Mouse (Mus musculus) c-Kit-positive CD71-positive TER-119-negative erythroid progenitor cells, embryonic 14.5 days (primary cell): ENCODE measurements around the gene Slc31a1.

Experiments
- DNase-seq: peaks from one replicate; pipeline ENCODE4 v3.0.0-alpha.2; 2013; ENCODE audit warnings: low read depth

The Slc31a1 gene

DNA sequence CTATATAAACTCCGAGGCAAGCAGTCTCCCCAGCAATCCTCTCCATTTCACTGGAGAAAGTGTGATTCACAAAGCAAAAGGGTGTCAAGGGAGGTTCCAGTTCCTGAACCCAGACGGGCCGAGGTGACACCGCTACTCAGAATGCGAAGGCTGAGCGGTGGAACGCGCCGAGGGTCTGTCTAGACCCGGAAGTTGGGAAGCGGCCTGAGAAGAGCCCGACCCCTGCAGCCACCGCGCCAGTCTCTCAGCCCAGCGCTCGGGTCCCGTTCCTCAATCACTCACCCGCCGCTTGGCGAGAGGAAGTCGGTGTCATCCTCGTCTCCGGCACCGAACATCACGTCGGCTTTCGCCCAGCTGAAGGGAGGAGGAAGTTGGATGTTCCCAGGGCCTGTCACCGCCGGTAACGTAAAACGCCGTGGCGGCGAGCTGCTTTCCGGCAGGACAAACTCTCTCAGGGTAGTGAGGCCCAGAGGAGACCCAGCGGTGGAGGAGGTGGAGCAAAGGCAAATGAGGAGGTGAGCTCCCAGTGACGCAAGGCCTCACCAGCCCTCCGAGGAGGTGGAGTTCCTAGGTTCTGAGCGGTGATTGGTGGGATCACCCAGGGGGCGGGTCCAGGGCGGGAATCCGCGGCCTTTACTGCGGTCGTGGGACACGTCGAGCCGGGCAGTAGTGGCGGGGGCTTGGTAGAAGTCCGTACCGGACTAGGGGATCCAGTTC is at the start of gene Slc31a1, which contains the start of gene Fkbp15:
Gene Slc31a1, plus strand, starts transcription at position 640 of the 717 bp plus-strand sequence.
Gene Fkbp15, minus strand, starts transcription at position 461 of the 717 bp plus-strand sequence.
- DNase-seq, result peak; percentile 98

DNA sequence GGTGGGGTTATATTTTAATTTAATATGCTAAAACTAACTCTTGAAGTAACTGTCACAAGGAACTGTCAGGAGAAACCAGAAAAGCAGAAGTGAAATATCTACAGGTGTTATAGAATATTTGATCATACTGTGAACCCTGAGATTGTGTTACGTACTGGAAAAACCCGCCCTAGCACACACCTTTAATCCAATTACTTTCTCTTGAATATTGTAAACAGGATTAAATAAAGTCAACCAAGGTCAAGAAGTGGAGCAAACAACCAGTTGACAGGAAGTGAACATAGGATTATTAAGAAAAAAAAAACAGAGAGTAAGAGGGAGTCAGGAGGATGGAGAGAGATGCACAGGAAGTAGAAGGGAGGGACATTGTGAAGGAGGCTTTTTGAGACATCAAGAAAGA is 47.7 kb upstream of the Slc31a1 start:
- DNase-seq, result no peak

DNA sequence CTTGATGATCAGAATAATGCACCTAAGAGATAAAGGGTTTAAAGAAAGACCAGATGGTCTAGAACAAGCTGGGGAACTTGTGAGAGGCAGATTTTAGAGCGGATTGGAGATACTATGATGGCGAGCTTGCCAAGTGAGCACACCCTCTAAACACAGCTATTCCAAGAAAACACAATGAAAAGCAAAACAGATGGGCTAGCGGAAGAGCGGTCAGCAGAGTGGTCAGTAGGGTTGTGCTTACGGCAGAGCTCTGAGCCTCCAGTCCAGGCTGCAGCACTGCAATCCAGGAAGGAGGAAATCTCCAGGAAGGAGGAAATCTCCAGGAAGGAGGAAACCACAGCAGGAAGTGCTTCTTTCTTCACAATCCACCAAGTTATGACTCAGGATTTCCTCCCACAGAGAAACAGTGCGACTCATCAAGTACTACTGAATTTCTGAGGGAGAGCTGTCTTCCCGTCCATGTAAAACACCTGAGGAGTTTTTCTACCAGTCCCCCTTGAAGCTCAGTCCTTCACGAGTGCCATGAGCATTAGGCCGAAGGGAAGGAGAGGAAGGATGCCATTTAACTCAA is 46.8 kb upstream of the Slc31a1 start:
- DNase-seq, result no peak

DNA sequence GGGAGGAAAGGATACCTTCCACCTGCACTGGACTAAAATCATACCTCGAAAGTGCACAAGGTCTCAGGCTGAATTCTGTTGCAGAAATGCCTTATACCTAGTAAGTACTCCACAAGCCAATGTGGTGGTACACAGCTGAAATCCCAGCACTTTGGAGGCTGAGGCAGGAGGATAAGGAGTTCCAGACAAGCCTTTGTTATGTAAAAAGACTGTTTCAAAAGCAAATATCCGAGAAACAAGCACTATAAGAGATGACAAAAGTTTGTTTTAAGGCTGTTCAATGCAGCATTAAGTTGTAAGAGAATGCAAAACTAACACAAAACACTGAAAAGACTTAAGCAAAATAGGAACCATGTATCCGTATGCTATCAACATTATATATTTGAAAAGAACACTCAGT is 46.0 kb upstream of the Slc31a1 start:
- DNase-seq, result no peak

DNA sequence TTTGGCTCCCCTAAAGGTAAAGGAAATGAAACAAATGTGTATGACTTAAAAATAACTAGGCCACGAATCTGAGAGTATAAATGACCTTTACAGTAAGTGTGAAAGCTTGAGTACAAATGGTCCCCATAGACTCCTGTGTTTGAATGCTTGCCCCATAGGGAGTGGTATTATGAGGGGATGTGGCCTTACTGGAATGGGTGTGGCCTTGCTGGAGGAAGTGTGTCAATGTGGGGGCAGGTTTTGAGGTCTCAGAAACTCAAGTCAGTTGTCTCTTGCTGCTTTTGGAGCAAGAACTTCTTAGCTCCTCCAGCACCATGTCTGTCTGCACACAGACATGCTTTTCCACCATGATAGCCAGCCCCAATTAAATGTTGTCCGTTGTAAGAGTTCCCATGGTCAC is 44.1 kb upstream of the Slc31a1 start:
- no peak for DNase-seq

DNA sequence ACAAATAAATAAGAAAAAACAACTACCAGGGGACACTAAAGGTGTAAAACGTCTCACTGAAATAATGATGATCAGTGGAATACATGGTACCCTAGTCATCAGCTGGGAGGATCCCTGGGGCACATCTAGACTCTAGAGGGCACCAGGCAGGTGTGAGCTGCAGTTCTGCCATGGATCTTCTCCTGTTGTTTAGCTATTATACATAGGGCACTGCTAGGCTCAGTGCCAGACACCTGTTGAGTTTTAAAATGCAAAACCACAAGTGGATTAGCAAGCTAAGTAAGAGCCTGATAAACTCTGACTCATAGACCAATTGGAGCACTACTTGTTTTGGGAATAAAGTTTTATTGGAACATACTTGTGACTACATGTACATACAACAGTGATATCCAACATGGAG is 42.2 kb upstream of the Slc31a1 start:
- DNase-seq, result no peak

DNA sequence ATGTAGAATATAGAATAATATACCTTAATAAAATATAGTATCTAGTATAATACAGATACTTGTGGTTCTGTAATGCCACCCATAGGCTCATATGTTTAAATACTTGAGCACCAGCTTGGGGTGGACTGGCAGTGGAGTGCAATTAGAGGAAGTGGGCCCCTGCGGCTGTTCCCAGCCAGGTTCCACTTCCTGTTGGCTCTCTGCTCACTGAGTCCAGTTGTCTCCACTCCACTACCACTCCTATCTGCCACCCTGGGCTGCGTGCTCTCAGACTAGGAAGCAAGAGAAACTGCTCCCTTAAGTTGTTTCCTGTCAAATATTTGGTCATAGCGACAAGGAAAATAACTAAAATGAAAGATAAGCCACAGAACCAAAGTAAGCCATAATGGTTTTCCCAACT is 37.8 kb upstream of the Slc31a1 start:
- no peak for DNase-seq

DNA sequence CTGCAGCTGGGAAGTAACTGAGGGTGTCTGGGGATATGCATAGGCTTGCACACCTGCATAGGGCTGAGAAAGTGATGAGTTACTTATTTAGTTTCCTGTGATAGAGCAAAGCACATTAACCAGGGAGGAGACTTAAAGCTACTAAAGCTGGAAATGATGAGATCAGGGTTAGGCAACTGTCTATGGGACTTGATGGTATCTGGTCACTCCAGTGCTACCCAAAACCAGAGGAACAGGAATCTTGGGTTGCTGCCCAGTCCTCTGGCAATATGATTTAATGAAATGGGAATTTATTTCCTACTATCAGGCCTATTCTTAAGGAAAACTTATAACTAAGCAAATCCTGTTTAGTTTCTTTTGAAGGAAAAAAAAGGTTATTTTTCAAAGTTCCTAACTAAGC is 34.4 kb upstream of the Slc31a1 start:
- DNase-seq, result no peak

DNA sequence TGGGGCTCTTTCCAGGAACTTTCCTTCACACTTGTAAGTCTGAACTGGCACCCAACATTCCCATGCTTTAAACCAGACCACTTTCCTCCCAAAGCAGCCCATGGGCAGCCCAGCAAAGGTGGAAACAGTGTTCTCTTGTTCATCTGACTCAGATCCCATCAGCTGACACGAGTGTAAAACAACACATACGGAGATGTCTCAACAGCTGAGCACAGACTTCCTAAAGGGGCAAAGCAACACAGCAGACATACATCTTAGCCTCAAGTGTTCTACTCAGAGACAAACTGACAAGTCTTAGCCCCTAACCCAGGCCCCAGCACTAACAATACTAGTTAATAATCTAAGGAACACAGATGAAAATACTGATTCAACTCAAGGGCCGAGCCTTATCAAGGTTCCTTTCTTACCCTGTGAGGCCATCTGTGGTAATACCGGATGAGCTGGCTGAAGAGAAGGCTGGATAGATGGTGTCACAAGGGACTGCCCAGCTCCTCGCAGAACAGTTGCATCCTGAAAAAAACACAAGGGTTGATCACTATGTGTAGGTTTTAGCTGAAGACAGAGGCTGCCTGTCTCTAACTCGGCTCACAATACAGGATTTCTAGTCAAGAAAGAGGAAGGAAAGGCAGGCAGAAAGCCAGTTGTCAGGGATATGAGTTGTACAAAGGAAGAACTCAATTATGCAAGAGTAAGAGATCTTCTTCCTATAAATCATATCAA is 31.4 kb upstream of the Slc31a1 start:
- DNase-seq, result no peak

DNA sequence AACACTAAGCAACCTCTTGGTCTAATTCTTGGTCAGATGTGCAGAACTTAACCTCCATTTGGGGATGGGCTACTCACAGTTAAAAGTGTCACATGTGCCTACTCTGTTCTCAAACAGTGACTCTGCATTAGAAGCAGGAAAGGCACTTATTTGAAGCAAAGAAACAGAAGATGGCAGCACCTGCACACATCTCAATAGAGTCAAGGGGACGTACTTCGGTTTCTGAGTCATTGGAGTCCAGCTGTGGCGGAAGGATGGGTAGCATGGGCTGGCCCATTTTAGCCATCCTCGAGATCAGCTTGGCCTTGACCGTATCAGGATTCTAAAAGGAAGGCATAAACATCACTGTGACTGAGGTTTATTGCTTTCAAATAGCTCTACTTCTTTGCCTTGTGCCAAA is 28.6 kb upstream of the Slc31a1 start:
- no peak for DNase-seq

DNA sequence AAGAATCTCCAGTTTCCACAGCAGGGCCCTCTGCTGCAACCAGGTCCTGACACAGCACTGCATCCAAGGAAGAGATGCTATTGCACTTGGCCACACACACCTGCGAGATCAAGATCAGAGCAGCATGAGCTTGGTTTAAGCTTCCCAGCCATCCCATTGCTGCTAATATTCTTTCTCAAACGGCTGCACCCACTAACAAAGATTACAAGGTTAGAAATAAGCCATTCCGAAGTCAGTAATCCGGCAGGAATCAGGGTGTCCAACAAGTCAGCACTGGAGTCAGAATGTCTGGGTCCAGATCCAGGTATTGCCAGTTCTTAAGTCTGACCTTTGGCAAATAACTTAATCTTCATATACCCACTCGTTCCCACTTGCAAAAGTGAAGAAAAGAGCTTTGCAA is 22.0 kb upstream of the Slc31a1 start:
- DNase-seq, result no peak

DNA sequence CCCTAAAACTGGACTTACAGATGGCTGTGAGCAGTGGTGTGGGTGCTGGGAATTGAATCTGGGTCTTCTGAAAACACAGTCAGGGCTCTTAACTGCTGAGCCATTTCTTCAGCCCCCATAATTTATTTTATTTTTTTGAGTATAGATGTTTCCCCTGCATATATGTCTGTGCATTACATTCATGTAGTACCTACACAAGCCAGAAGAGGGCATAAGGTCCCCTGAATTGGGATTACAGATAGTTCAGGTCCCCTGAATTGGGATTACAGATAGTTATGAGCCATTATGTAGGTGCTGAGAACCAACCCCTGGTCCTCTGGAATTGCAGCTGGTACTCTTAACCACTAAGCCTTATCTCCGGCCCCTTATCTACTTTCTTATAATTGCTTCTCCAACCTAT is 16.5 kb upstream of the Slc31a1 start:
- DNase-seq, result peak; percentile 39

DNA sequence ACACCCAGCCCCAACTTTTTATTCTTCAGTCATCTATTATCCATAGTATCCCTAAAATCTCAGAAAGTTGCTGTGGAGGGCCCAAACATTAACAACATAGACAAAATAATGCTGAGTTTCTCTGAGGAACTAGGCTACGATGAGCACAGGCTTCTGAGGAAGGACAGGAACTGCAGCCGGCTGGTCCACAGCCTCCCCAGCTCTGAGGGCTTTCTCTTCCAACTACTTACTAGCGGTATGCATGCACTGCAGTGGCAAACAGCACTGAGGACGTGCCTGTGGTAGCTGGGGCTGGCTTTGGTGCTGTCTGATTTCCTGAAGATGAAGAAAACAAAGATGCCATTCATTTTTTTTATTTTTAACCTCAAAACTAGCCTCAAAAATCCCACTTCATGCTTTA is 14.7 kb upstream of the Slc31a1 start:
- no peak for DNase-seq

DNA sequence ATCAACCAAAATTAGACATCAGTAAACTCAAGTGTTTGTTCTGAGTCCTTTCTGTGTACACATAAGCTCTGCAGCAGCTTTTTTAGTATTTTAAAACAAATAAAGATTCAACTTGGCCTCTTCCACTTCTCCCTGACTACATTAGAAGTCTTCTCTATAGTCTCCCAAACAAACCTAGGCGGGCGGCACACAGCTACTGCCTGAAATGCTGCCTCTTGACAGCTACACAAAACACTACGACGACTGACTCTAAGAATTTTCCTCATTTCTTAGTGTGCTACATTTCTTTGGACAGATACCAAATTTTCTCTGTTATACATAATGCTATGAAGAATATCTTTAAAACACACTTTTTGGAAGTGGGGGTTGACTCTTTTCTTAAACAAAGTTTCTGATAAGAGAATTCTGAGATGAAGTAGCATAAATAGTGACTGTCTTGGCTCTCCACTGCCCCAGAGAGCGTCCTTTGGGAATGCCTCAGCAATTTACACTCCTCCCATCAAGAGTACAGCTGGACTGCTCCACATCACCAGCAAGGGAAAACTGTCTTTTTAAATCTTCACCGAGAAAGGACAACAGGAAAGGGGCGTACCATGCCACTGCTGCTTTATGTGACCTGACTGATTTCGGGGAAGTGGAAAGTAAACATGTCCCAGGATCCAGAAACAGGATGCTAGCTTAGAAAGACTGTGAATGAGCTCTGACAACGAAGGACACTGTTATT is 12.8 kb upstream of the Slc31a1 start:
- DNase-seq, result no peak

DNA sequence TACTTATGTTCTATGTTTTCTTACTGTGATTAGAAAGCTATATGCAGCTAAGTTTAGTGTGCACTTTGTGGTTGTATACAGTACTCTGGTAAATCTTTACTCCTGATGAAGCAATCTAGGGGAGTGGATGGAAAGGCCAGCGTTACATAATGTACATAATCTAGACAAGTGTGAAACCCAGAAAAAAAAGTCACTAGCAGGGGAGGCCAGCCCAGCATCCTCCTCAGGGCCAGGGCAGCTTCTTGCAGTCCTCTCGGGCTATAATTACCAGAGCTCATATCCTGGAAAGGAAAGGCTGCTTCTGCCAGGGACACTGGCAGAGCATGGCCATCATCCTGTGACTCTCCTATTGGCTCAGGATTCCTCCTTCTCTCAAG is 12.2 kb upstream of the Slc31a1 start:
- DNase-seq, result no peak

DNA sequence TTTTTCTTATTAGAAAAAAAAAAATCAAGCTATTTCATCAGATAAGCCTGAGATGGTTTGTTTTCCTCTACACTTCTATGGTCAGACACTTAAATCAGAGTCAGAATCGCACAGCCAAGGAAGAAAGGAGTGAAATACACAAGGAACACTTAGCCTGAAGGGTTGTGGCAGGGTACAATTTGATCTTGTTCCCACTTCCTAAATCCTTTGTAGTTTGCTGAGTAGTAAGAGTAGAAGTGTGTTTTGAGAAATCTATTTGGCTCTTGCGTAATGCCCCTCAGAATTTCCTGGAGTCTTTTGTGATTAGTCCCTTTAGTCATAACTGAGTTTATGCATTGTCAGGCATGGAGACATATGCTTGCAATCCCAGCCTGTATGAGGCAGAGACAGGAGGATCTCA is 11.2 kb upstream of the Slc31a1 start:
- DNase-seq, result no peak

DNA sequence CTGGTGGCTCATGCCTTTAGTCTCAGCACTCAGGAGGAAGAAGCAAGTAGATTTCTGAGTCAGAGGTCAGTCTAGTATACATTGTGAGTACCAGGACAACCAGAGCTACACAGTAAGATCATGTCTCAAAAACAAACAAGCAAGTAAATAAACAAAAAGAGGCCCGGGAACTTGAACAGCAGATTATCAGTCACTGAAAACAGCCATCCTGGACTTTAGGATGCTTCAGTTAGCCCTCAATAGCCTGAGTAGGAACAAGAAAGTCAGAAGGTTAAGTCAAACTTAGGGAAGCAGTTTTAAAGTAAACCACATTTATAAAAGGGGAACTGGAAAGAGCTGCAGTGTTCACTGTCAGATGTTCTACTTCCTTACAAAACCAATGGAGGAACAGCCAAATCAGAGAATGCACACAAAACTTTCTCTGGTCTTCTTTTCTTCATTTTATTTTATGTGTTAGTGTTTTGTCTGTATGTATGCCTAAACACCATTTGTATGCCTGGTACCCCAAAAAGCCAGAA is 2.8 kb upstream of the Slc31a1 start:
- no peak for DNase-seq

DNA sequence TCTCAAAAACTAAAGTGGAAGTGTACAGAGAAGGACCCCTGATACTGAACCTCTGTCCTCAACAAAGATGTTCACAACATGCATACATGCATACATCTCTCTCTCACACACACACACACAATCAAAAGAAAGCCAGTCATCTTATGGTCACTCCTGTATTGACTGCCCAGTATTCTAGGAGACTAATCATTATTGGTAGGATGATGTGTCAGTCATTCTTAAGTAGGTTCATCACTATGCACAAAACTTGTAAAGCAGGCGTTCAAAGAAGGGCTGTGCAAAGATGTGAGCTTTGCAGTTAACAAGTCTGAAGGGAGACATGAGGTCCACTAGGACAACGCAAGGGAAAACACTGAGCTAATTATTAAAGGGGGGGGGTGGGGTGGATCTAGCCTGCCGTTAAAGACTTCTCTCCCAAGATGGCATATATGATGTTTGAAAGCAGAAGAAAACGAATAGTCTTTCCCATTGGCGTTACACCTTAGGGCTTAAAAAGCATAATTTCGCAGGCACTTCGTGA is 1.2 kb upstream of the Slc31a1 start:
- no peak for DNase-seq

DNA sequence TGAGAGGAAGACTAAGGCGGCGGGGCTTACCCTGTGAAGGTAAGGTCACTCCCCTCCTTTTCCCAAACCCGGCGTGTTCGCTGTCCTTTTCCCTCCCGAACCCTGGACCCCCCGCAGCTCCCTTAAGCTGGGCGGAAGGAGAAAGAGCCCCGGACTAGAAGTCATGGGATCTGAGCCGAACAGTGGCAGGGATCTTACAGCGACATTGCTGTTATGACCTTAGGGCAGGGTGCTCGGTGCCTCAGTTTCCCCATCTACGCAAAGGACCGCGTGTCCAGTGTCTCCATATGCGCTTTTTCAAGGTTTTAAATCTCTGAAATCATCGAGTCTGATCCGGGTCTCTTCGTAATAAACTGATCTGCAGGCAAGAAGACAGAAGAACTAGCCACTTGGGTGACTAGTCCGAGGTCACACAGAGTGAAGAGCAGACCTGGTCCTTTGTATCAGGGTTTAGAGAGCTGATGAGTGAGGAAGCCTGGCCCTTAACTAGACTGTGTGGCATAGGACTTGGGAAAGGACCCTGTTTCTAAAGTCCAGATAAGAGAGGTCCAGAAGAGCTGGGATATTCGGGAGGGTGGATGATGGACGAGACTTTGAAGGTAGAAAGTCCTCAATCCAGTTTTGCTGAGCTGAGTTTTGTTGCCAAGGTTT is 403 bp downstream of the Slc31a1 start:
- no peak for DNase-seq

DNA sequence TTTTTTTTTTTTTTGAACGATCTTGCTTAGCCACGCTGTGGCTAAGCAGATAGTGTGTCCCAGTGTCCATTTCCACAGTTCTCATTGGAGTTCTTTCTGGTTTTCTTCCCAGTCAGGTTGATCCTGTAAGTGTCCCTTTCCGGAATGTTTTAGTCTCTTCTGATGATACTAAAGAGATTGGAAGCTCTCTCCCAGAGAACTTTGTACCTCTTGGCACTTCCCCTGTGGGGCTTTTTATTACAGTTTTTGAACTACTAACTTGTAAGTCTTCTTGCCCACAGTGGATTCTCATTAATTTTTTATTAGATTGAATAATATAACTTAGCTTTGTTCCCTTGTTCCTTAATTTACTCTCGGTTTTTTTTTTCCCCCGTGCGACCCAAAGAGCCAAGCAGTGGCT is 1.0 kb downstream of the Slc31a1 start:
- no peak for DNase-seq

DNA sequence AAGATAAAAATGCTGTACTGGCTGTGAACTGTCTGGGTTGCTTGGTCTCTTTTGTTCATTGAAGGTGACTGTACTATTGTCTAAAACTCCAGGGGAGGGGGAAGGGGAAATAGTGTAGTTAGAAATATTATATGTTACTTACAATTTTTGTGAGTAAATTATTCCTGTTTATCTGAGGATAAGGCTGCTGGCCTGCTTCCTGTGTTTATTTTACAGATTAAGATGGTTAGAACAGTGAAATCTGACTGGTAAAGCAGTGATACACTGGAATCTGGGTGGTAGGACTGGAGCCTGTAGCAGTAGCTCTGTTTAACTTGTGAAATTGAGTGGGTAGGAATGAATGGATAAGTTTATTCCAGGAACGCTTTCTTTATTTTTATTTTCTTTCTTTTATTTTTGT is 1.5 kb downstream of the Slc31a1 start:
- DNase-seq, result no peak

DNA sequence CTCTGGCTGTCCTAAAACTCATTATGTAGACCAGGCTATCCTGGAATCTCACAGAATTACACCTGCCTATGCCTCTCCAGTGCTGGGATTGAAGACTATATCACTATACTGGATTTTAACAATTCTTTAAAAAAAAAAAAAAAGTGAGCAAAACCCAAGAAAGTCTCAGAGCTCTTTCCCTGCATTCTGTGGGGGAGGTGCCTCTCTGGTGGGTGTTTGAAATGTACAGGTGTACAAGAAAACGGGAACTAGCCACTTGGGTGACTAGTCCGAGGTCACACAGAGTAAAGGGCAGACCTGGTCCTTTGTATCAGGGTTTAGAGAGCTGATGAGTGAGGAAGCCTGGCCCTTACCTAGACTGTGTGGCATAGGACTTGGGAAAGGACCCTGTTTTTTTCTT is 1.9 kb downstream of the Slc31a1 start:
- DNase-seq, result no peak
